Mouse (Mus musculus): ENCODE data around the gene Stoml1. TPM values are rescaled to one million over a fixed set of nuclear protein-coding genes. Genes with fewer than 3 reads are reported as not detected.
A peak's percentile ranks its signal among the peaks of the same experiment; 100 is the strongest.

Gene Stoml1
- 4.7 and 5.7 TPM in 2 replicates for polyA plus RNA-seq (2012)

DNA sequence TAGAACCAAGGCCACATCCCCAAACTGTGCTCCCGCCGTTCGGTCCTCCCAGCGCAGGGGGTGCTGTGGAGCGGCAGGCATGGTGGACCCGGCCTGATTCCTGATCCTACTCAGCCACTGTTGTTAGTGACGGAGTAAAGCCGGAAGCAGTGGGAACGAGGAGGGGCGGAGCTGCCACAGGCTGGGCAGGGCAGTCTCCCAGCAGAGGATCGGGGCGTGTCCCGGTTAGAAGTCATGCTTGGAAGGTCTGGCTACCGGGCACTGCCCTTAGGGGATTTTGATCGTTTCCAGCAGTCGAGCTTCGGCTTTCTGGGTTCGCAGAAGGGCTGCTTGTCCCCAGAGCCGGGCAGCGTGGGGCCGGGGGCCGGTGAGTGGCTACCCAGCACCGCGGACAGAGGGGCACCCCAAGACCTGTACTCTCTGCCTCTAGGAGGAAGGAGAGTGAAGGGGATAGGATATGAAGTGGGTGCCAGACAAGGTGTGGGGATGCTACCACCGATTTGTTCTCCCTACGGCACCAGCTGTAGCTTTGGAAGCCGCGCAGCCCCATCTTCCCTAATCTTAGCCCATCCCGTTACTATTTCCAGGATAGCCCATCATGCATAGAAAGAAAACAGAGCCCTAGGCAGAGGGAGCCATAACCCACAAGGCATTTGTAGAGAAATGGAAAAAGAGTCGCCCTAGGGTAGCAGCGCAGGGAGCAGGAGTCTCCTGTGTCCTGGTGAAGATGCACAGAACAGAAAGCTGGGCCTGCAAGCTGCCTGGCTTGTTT is at the start of gene Stoml1:
Stoml1 (plus strand) TSS at position 132 of the 772 bp plus-strand sequence.
- no peak for TF ChIP-seq GATA1 (IDR thresholded peaks at IDR 0.05; ENCODE audit: low read length)

DNA sequence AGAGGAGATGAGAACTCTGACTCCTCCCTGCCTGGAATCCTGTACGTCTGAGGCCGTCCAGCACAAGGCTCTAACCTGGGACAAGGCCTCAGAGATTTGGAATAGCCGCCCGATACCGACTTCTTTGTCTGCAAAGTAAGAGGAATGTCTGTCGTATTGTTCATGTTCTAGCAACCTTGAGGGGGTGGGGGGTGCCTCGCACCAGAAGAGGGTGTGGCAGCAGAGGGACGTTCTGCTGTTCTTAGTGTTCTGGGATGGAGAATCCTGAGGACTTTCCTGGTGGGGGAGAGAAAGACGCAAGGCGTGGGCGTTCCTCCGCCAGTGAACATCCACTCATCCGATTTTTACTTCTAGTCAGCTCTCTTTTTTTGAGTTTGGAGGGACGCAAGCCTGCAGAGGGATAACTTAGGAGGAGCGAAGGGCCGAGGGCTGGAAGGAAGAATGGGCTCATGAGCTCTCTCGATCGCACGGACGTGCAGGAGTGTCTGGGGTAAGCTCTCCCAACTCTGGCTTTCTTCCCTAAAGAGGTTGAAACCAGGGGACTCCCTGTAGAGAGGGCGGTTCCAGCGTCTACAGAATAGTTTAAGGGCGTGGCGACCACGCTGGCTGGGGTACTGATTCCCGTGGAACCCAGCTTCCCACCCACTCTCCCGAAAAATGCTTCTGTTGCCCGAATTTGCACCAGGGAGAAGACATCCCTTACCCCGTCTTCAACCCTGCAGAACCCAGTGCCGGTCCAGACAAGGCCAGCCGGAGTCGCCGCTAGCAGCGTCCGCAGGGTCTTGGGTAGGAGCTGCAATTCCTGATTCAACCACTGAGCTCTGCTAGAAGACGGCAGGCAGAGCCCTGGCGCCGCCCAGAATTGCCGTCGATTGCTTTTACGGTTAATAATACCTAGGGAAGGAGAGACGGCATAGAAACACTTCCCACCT is 49.2 kb upstream of the Stoml1 start, which contains the start of the genes Islr and Islr2:
Islr (minus strand) TSS at position 791 of the 932 bp plus-strand sequence.
Islr2 (minus strand) TSS at position 804 of the 932 bp plus-strand sequence.
- TF ChIP-seq GATA1 (IDR thresholded peaks at IDR 0.05; ENCODE audit: low read length): no peak

GRCm38 (mm10) chr9:58204448-58205000 is 48.4 kb upstream of the Stoml1 start:
- no peak for TF ChIP-seq GATA1 (IDR thresholded peaks at IDR 0.05; ENCODE audit: low read length)

DNA sequence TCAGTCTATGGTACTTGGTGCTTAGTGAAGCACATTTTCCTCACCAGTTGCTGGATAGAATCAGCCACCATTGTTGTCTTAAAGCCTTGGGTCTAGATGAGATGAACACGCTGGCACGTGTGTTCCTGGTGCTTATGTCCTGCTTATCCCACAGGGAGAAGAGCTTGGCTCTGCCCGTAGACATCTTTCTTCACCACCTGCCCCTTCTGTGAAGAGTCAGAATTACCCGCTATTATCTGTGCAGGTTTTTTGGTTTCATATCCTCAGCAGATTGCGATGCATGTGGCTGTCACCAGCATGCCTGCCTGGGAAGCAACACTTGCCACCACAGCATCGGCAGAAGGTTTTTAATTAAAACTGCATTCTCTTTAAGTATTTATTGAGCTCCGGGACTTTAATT is 47.0 kb upstream of the Stoml1 start:
- no peak for TF ChIP-seq GATA1 (IDR thresholded peaks at IDR 0.05; ENCODE audit: low read length)

DNA sequence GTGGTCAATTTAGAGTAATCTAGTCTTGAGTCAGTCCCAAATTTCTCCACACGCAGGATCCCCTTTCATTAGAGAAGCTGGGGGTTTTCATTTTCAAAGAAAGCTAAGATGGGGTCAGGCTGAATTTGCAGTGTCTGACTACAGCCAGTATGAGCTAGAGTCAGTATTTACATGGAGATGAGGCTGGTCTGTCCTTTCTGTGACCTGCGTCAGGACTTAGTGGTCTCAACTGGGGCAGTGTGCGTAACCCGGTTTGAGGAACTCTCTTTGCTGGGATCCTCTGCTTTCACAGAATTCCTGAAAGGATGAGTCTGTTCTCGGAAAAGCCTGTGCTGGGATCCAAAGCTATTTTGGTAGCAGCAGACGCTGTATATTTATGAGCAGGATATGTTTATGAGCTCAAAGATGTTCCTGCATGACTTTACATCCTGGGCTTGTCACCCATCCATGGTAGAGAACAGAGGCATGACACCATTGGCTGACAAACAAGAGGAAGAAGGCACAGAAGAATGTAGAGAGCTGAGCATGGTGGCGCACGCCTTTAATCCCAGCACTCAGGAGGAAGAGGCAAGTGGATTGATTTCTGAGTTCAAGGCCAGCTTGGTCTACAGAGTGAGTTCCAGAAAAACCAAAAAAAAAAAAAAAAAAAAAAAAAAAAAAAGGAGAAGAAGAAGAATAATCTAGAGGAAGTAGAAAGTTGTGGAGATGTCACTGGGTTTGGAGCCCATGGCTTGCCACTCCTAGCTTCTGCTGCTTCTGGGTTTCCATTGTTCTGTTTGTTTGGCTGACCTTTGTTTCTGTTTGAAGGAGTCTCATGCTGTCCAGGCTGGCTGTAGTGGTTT is 43.3 kb upstream of the Stoml1 start:
- no peak for TF ChIP-seq GATA1 (IDR thresholded peaks at IDR 0.05; ENCODE audit: low read length)

GRCm38 (mm10) chr9:58210304-58210627 is 42.7 kb upstream of the Stoml1 start:
- TF ChIP-seq GATA1 (IDR thresholded peaks at IDR 0.05; ENCODE audit: low read length): no peak

DNA sequence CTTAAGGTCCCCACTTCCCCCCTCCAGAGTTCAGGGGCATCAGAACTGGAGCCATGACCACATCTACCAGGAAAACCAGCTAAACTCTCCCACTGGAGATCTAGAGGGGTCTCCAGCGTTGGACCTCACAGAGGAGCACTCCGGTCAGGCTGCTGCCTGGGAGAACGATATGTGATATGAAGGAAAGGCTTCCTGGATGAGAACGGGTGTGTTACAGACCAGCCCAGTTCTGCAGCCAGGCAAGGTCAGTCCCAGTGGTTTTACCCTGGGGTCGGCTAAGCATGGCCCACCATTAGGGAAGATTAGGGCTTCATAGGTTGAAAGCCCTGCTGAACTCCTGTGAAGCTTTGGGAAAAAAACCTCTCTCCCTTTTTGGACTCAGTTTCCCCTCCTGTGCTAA is 39.6 kb upstream of the Stoml1 start:
- TF ChIP-seq GATA1 (IDR thresholded peaks at IDR 0.05; ENCODE audit: low read length): no peak

DNA sequence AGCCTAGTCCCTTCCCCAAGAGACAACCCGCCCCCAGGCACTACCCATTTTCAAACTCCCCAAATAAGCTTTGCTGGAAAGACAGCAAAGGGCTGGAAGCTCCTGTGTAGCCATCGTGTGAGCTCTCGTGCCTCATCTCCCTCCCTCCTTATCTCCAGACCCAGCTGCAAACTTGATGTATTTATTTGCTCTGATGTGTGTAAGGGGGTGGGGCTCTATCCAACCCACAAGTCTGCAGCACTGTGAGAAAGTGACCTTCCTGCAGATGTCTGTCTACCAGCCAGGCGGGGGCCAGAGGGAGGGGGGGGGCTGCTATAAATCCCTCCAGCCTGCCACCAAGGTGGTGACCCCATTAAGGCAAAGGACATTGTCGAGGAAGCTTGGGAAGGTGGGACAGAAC is 39.1 kb upstream of the Stoml1 start:
- TF ChIP-seq GATA1 (IDR thresholded peaks at IDR 0.05; ENCODE audit: low read length): peak; percentile 14

DNA sequence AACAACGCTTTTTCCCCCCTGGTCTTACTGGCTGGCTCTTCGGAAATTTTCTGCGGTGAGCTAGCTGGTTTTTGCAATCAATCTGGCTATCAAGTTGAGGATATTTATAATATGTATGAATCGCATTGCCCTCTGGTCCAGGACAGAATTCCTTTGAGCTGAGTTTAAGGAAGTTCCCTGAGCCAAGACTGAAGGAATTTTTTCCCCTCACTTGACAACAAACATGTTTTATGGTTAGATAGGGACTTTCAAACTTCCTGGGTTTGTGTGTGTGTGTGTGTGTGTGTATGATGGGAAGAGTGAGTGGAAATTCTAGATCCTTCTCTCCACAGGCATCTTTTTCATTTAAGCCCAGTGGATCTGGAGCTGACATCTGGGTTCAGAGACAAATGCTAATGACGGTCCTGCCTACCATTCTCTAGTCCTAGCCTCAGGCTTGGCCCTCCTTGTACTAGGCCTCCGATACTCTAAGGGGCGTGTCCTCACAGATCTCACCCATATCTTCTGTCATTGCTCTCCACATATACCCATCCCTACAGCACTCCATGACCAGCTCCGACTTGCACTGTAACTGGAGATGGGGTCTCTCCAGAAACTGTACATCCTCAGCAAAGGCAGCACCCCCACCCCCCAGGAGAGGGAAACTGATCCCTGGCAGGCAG is 38.3 kb upstream of the Stoml1 start:
- TF ChIP-seq GATA1 (IDR thresholded peaks at IDR 0.05; ENCODE audit: low read length): no peak

DNA sequence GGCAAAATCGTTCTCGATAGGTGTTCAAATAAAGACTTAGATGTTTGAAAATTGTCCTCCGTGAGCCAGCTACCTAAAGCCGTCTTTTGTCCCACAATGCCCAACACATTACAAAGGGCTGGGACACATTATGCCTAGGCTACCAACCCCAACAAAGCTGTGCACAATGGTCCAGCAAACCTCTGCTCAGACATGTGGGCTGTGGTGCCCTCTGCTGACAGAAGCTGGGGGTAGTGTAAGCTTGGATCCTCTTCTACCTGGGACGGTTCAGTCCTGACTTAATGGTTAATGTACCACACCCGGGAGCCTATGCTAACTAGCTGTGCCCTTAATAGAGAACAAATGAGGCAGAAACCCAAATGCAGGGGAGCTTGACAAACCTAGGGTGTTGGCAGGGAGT is 36.6 kb upstream of the Stoml1 start:
- no peak for TF ChIP-seq GATA1 (IDR thresholded peaks at IDR 0.05; ENCODE audit: low read length)

GRCm38 (mm10) chr9:58218539-58218938 is 34.4 kb upstream of the Stoml1 start:
- TF ChIP-seq GATA1 (IDR thresholded peaks at IDR 0.05; ENCODE audit: low read length): no peak

DNA sequence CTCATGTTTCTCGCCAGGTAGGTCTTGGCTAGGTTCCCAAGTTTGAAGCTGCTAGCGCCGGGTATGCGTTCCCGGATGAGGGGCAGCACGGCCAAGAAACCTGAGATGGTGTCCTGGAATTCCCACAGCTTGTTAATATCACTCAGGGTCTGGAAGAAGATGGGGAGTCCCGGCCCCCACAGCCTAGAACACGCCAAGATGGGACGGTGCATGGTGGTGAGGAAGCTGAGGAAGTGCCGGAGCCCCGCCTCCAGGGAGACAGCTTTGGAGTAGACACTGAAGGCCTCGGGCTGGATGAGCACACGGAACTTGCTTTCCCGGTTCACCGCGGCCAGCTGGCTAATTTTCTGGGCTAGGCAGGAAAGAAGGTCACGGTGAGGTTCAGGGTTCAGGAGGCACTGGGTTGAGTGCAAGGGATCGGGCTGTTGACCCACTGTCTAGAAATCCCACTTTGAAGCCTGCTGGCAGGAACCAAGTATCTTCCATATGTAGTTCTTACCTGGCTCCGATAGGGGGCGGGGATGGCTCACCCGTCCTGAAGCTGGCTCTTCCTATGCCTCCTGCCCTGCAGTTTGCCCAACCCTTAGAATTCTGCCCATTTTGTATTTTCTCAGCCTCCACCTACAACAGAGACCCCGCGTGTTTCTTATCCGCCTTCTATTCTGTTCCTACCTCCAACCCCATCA is 32.6 kb upstream of the Stoml1 start:
- no peak for TF ChIP-seq GATA1 (IDR thresholded peaks at IDR 0.05; ENCODE audit: low read length)

GRCm38 (mm10) chr9:58224356-58224755 is 28.6 kb upstream of the Stoml1 start:
- no peak for TF ChIP-seq GATA1 (IDR thresholded peaks at IDR 0.05; ENCODE audit: low read length)
